8 mouse cellular contexts compared by ENCODE assay signal in genomic region chrX:107402915-107403912, GRCm38 (mm10). TPM values are rescaled to one million over a fixed set of nuclear protein-coding genes. Genes with fewer than 3 reads are reported as not detected.
DNase-seq lines count a peak whose midpoint lies in the region; ATAC-seq and TF ChIP-seq lines count a peak whose summit lies in the region.

Gene Itm2a, minus strand, starts transcription at chrX:107403376.

- TF ChIP-seq RAD21 in MEL (IDR thresholded peaks at IDR 0.05; ENCODE audit: low read depth, low read length): no peak

- no peaks in the 10 kb centered on the region for H3K9me3 ChIP-seq in MEL (replicated peaks; ENCODE audit: insufficient read depth, low read length)
- no peaks in the 10 kb centered on the region for H3K9me3 ChIP-seq in forebrain, postnatal 0 days (ENCODE audit: low read length)

- H3K4me3 ChIP-seq in MEL (ENCODE audit: control insufficient read depth in 1 of 2, insufficient read depth in 1 of 2, low read depth in 2 of 2, low read length in 2 of 2): peak within 1 kb of the TSS; percentile 42 to 58
- H3K4me3 ChIP-seq in forebrain, postnatal 0 days (ENCODE audit: low read depth, low read length): peak within 1 kb of the TSS; percentile 49

- TF ChIP-seq EP300 in MEL (IDR thresholded peaks at IDR 0.05; ENCODE audit: low read depth in 1 of 2, low read length in 2 of 2): peak; percentile 34 to 41; a peak in 2 of 4 replicates

- H3K79me2 ChIP-seq in MEL (ENCODE audit: control insufficient read depth, insufficient read depth, low read length, poor library complexity): no peaks in the 10 kb centered on the region

- DNase-seq in MEL (ENCODE audit: low read depth, low spot score) (peak; percentile 74), adipocyte (ENCODE audit: low spot score) (no peak)
- DNase-seq in adrenal gland, postnatal 14 days: peak; percentile 13
- DNase-seq in forebrain, postnatal 0 days: peak; percentile 43
- peak; percentile 8 to 22 for DNase-seq in heart, postnatal 36 days
- DNase-seq in left cerebral cortex, adult 11 months (ENCODE audit: low spot score): peak; percentile 0
- peak; percentile 9 to 27 for DNase-seq in lung, postnatal 4 days
- DNase-seq in retina, postnatal 1 day: peak; percentile 79

- WGBS in forebrain, postnatal 0 days: 27% methylated on average over 30 of the region's 30 CpGs

- H3K9ac ChIP-seq in MEL (ENCODE audit: control insufficient read depth, low read depth, low read length, poor library complexity, severe bottlenecking): peak within 1 kb of the TSS; percentile 37; the same call in 1 of the 2 replicates
- peak within 1 kb of the TSS; percentile 44 for H3K9ac ChIP-seq in forebrain, postnatal 0 days

- no peak for TF ChIP-seq CTCF in MEL (IDR thresholded peaks at IDR 0.05 in 2 of 3, conservative IDR thresholded peaks at IDR 0.05 in 1 of 3; ENCODE audit: control insufficient read depth in 1 of 3, insufficient read depth in 1 of 3, low read depth in 2 of 3, low read length in 3 of 3, poor library complexity in 1 of 3, severe bottlenecking in 1 of 3)
- no peak for TF ChIP-seq CTCF in forebrain, postnatal 0 days (IDR thresholded peaks at IDR 0.05; ENCODE audit: low read depth)

- TF ChIP-seq POLR2A in MEL (IDR thresholded peaks at IDR 0.05; ENCODE audit: control insufficient read depth in 1 of 2, insufficient read depth in 1 of 2, low read depth in 1 of 2, low read length in 2 of 2, poor library complexity in 1 of 2): no peak

- H3K27me3 ChIP-seq in MEL (ENCODE audit: control insufficient read depth in 1 of 2, insufficient read depth in 2 of 2, low read length in 2 of 2): no peaks in the 10 kb centered on the region
- no peaks in the 10 kb centered on the region for H3K27me3 ChIP-seq in forebrain, postnatal 0 days (ENCODE audit: insufficient read depth, low read length)

- peak; percentile 92 for ATAC-seq in forebrain, postnatal 0 days

- peaks cover 0 to 6% of the 10 kb centered on the region in 2 experiments; a peak in 2 of 4 replicates for H3K36me3 ChIP-seq in MEL (ENCODE audit: control insufficient read depth in 1 of 2, insufficient read depth in 2 of 2, low read length in 2 of 2)
- no peaks in the 10 kb centered on the region for H3K36me3 ChIP-seq in forebrain, postnatal 0 days (ENCODE audit: insufficient read depth)

- no peaks in the 10 kb centered on the region; a peak in 1 of 4 replicates for H3K4me1 ChIP-seq in MEL (ENCODE audit: control insufficient read depth in 1 of 2, insufficient read depth in 2 of 2, low read length in 2 of 2)
- H3K4me1 ChIP-seq in forebrain, postnatal 0 days (ENCODE audit: insufficient read depth): no peaks in the 10 kb centered on the region

- no peak within 1 kb of the TSS for H3K27ac ChIP-seq in MEL (ENCODE audit: control insufficient read depth, low read depth, low read length)
- no peak within 1 kb of the TSS for H3K27ac ChIP-seq in forebrain, postnatal 0 days (ENCODE audit: low read depth, low read length)

- intact Hi-C loops in heart, postnatal 36 days (cut with DNase I): no loop called here

- peak within 1 kb of the TSS; percentile 61 for H3K4me2 ChIP-seq in forebrain, postnatal 0 days (ENCODE audit: low read depth)

TF ChIP-seq in MEL, 35 proteins besides CTCF, POLR2A, EP300 and RAD21:
- TF ChIP-seq MAZ (IDR thresholded peaks at IDR 0.05; ENCODE audit: low read depth, low read length) (no peak), SIN3A (IDR thresholded peaks at IDR 0.05; ENCODE audit: low read length) (no peak), CHD1 (IDR thresholded peaks at IDR 0.05; ENCODE audit: low read depth, low read length) (no peak), TCF12 (IDR thresholded peaks at IDR 0.05; ENCODE audit: low read depth, low read length) (peak; percentile 52; the same call in 1 of the 2 replicates), GATA1 (IDR thresholded peaks at IDR 0.05; ENCODE audit: low read depth, low read length) (peak; percentile 31; the same call in 1 of the 2 replicates), TAL1 (IDR thresholded peaks at IDR 0.05; ENCODE audit: low read length) (peak; percentile 28; the same call in 1 of the 2 replicates), CHD2 (IDR thresholded peaks at IDR 0.05; ENCODE audit: low read length) (no peak), MXI1 (IDR thresholded peaks at IDR 0.05; ENCODE audit: low read depth, low read length) (no peak)

RNA-seq across cellular contexts. Expression of gene Itm2a, which starts in this region (rescaled TPM):
- total RNA-seq in MEL (2012; rRNA removed): 1.7 and 2.3 TPM in 2 replicates
- polyA plus RNA-seq in MEL (2012; ENCODE audit: insufficient read depth in 1 of 2, insufficient read length in 2 of 2, low read depth in 1 of 2, low replicate concordance in 2 of 2, missing spikeins in 1 of 2): under 1 TPM in 1 of 2 experiments, not detected in 1; 0.84 TPM
- 25.0 and 33.3 TPM in 2 replicates for total RNA-seq in adrenal gland, postnatal 14 days (2021)
- total RNA-seq in forebrain, postnatal 0 days (2014; rRNA removed): 50.5 and 61.6 TPM in 2 replicates
- polyA plus RNA-seq in forebrain, postnatal 0 days (2015; fragmentation: Nextera tagmentation; extraction: Ambion mirVana): 166 and 196 TPM in 2 replicates
- 10 to 100 TPM; 15.5 to 20.7 TPM for total RNA-seq in heart, postnatal 36 days (2021)

Comparison
In these comparisons a context has a peak if more than half of its experiments do, and no peak if none do; other contexts are left out.
1. RNA of gene Itm2a (polyA plus RNA-seq): 166 to 196 TPM in forebrain, postnatal 0 days; 0.84 TPM in MEL; every median in the first group is over 10 times any median in the second.